Mouse (Mus musculus) stomach, postnatal 0 days (tissue): ENCODE measurements around the gene Chd9.

Experiments used
- CTCF ChIP-seq: IDR thresholded peaks from 2 replicates; pipeline ENCODE4 v1.5.1; 2016; ENCODE audit warnings: antibody characterized with exemption, low read depth, mild to moderate bottlenecking, moderate library complexity
- EP300 ChIP-seq: optimal IDR thresholded peaks from 2 replicates; pipeline ENCODE3; 2016; ENCODE audit warnings: antibody characterized with exemption

DNA sequence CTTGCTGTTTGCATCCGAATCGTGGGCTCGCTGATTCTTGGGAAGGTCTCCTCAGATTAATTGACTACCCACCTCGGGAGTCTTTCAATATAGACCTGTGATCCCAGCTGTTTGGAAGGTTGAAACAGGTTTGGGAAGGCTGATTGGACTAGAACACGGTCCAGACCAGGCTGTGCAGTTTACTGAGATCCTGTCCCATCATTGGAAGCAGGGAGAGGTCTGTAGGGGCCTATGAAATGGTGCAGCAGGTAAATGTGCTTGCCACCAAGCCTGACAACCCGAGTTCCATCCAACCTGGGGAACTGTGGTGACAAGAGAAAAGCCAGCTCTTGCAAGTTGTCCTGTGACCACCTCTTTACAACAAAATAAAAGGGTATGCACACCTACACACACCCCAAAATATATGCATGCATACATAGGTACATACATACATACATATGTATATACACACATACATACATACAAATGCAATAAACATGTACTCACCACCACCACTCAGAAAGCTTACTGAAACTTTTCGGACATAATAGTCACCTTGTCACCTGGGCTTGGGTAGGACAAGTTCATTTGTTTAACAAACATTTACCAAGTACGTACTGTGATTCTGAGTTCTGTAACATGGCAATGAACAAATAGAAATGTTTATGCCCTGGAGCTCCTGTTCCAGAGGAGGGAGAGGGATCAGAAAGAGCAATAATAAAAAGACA, 63.9 kb downstream of the Chd9 start:
- TF ChIP-seq CTCF (no peak), EP300 (no peak)
